Comparison of ENCODE assay signal across 8 mouse cellular contexts in the genomic region with DNA sequence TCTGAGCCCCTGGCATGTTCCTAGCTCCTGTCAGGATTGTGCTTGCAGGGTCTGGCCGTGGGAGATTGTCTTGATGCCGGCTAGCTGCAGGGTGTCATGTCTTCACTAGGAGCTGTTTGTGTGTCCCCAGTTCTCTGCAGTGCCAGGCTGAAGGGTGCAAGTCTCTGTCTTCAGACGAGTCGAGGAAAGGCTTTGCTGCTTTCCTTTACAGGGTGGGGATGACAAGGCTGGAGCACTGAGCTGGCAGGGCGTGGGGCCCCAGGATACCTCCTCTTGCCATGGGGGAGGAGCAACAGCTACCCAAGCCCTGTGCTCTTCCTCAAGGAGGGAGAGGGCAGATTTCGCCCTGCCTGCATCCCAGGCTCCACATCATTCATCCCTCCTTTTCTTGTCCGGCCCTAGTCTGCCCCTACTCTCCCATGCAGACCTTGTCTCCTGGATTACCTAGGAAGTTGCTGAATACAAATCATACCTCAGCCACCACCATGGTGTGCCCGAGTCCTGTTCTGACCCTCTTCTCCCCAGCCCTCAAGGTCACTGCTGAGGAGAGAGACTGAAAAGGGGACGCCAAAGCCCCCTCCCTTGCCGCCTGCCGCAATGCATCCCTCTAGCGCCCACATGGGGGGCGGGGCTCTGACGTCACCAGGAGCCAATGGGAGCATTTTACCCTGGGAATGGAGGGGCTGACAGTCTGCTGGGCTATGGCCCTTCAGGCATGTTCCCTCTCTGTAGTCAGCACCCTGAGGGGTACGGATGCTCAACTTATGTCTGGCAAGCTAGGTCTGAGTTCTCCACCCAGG. TPM values are rescaled to one million over a fixed set of nuclear protein-coding genes. Genes with fewer than 3 reads are reported as not detected.
DNase-seq lines count a peak whose midpoint lies in the region; ATAC-seq lines count a peak whose summit lies in the region.

No protein-coding gene starts in this region.

- H3K4me2 ChIP-seq in kidney, embryonic 16.5 days (replicated peaks; ENCODE audit: low read depth, low read length) = peak overlapping the region; percentile 73
- H3K4me2 ChIP-seq in liver, embryonic 16.5 days (ENCODE audit: low read depth, low read length) = peak overlapping the region; percentile 70

- peaks cover 11% of the 10 kb centered on the region; the same call in 1 of the 2 replicates for H3K4me1 ChIP-seq in kidney, embryonic 16.5 days (ENCODE audit: insufficient read depth, low read length)
- peaks cover 13% of the 10 kb centered on the region for H3K4me1 ChIP-seq in liver, embryonic 16.5 days (ENCODE audit: control insufficient read depth, low read depth, low read length)

- WGBS in kidney, embryonic 16.5 days = 3% methylated on average over 15 of the region's 15 CpGs
- 8% methylated on average over 15 of the region's 15 CpGs for WGBS in liver, embryonic 16.5 days (ENCODE audit: insufficient replicate concordance)

- no peak overlapping the region for H3K27ac ChIP-seq in kidney, embryonic 16.5 days (ENCODE audit: low read length)
- no peak overlapping the region for H3K27ac ChIP-seq in liver, embryonic 16.5 days (ENCODE audit: low read length)

- ATAC-seq in kidney, embryonic 16.5 days (ENCODE audit: low FRiP score, low TSS enrichment) = peak; percentile 26
- ATAC-seq in liver, embryonic 16.5 days (ENCODE audit: low read depth) = 0 out of 2 replicates have a peak, but pooled peaks have one; percentile 28

- no peak for DNase-seq in kidney, adult 8-10 months
- peak; percentile 91 for DNase-seq in cerebellum, adult 9-10 months
- DNase-seq in frontal cortex, postnatal 14 days (ENCODE audit: low spot score in 2 of 2) = peak; percentile 81 to 82
- DNase-seq in layer of hippocampus, adult 11-12 months (ENCODE audit: low spot score) = peak; percentile 86
- peak; percentile 89 for DNase-seq in right cerebral cortex, adult 18-20 months
- no peak for DNase-seq in spleen, adult 18-20 months

- H3K27me3 ChIP-seq in kidney, embryonic 16.5 days (ENCODE audit: insufficient read depth, low read length) = peaks cover 4% of the 10 kb centered on the region; the same call in 1 of the 2 replicates
- peaks cover 15% of the 10 kb centered on the region; the same call in 1 of the 2 replicates for H3K27me3 ChIP-seq in liver, embryonic 16.5 days (ENCODE audit: control insufficient read depth, insufficient read depth, low read depth, low read length)

- no peaks in the 10 kb centered on the region for H3K36me3 ChIP-seq in kidney, embryonic 16.5 days (ENCODE audit: insufficient read depth, low read length)
- no peaks in the 10 kb centered on the region for H3K36me3 ChIP-seq in liver, embryonic 16.5 days (ENCODE audit: control insufficient read depth, insufficient read depth)

- no peaks in the 10 kb centered on the region for H3K9me3 ChIP-seq in kidney, embryonic 16.5 days (ENCODE audit: low read length)
- no peaks in the 10 kb centered on the region for H3K9me3 ChIP-seq in liver, embryonic 16.5 days (replicated peaks; ENCODE audit: control insufficient read depth, low read length)

- H3K4me3 ChIP-seq in kidney, embryonic 16.5 days (ENCODE audit: low read length) = peak overlapping the region; percentile 55
- peak overlapping the region; percentile 50 for H3K4me3 ChIP-seq in liver, embryonic 16.5 days (ENCODE audit: low read depth, low read length)

- H3K9ac ChIP-seq in kidney, embryonic 16.5 days (replicated peaks; ENCODE audit: low read length) = peak overlapping the region; percentile 64
- no peak overlapping the region for H3K9ac ChIP-seq in liver, embryonic 16.5 days (ENCODE audit: low read depth, low read length)

RNA-seq across cellular contexts. Expression of gene Setd6, which starts 12.0 kb away (rescaled TPM):
- polyA plus RNA-seq in kidney, embryonic 16.5 days (2015; fragmentation: Nextera tagmentation; extraction: Ambion mirVana) = 21.3 and 22.7 TPM in 2 replicates
- polyA plus RNA-seq in liver, embryonic 16.5 days (2015; fragmentation: Nextera tagmentation; extraction: Ambion mirVana) = 12.4 and 13.6 TPM in 2 replicates

RNA-seq across cellular contexts. Expression of gene Ndrg4, which starts 26.9 kb away (rescaled TPM):
- 20.1 and 23.7 TPM in 2 replicates for polyA plus RNA-seq in kidney, embryonic 16.5 days (2015; fragmentation: Nextera tagmentation; extraction: Ambion mirVana)
- polyA plus RNA-seq in liver, embryonic 16.5 days (2015; fragmentation: Nextera tagmentation; extraction: Ambion mirVana) = 0.63 and 1.0 TPM in 2 replicates

Comparison
In these comparisons a context has a peak if more than half of its experiments do, and no peak if none do; other contexts are left out.
1. DNase-seq: peak in cerebellum, adult 9-10 months (single experiment), frontal cortex, postnatal 14 days (2 of 2), layer of hippocampus, adult 11-12 months (single experiment) and right cerebral cortex, adult 18-20 months (single experiment); none in kidney, adult 8-10 months (0 of 2) and spleen, adult 18-20 months (0 of 2).
2. RNA of gene Ndrg4, which starts 26.9 kb away (polyA plus RNA-seq): 20.1 to 23.7 TPM in kidney, embryonic 16.5 days; 0.63 to 1.0 TPM in liver, embryonic 16.5 days; every median in the first group is over 10 times any median in the second.